In the genomic region with DNA sequence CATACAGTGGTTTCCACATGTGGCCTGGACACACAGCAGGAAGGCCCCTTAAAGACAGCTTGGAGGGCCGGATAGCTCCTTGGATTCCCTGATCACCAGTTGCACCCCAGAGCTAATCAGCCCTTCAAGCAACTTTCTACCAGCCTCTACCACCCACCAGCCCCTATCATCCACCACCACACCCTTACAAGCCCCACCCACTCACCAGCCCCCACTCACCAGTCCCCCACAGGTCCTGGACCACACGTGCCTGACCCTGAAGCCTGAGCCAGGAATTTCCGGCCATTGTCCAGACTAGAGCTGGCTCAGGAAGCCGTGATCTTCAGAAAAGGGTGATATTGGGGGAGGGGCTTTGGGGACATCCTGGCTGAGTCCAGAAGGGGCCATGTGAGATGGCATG, we compare ENCODE assay signal across 11 mouse cellular contexts. TPM values are rescaled to one million over a fixed set of nuclear protein-coding genes. Genes with fewer than 3 reads are reported as not detected.
A peak's percentile ranks its signal among the peaks of the same experiment; 100 is the strongest.
DNase-seq lines count a peak whose midpoint lies in the region; ATAC-seq and TF ChIP-seq lines count a peak whose summit lies in the region.
"Had no signal": no experiment of that assay in that cellular context is flagged by ENCODE, and none has a peak within 500 bp of the region (broad histone marks: within the 10 kb centered on the region; RNA-seq: fewer than 3 reads in every experiment).

No protein-coding gene starts in this region.

- peak overlapping the region; percentile 19 for H3K4me2 ChIP-seq in heart, embryonic 12.5 days
- H3K4me2 ChIP-seq in forebrain, embryonic 13.5 days: no peak overlapping the region
- H3K4me2 ChIP-seq in midbrain, postnatal 0 days (ENCODE audit: low read depth, low read length, poor library complexity, severe bottlenecking): no peak overlapping the region
- H3K4me2 ChIP-seq: neural tube, embryonic 12.5 days had no signal

- H3K4me3 ChIP-seq in layer of hippocampus, adult 2 months: no peak overlapping the region
- H3K4me3 ChIP-seq in heart, embryonic 12.5 days: no peak overlapping the region
- no peak overlapping the region for H3K4me3 ChIP-seq in forebrain, embryonic 13.5 days
- no peak overlapping the region for H3K4me3 ChIP-seq in midbrain, postnatal 0 days (ENCODE audit: low read depth, low read length)
- H3K4me3 ChIP-seq: neural tube, embryonic 12.5 days had no signal

- peak overlapping the region; percentile 12; the same call in 1 of the 2 replicates for H3K27ac ChIP-seq in layer of hippocampus, adult 2 months
- H3K27ac ChIP-seq in heart, embryonic 12.5 days (ENCODE audit: poor library complexity, severe bottlenecking): peak overlapping the region; percentile 81
- H3K27ac ChIP-seq in forebrain, embryonic 13.5 days: no peak overlapping the region
- H3K27ac ChIP-seq in midbrain, postnatal 0 days (ENCODE audit: low read depth, low read length): no peak overlapping the region
- H3K27ac ChIP-seq: neural tube, embryonic 12.5 days had no signal

- no peak for DNase-seq in layer of hippocampus, adult 2 months (ENCODE audit: low spot score in 2 of 2)
- DNase-seq in layer of hippocampus, adult 9-10 months (ENCODE audit: low spot score): no peak
- peak; percentile 78 to 91 for DNase-seq in kidney, postnatal 25 days
- peak; percentile 82 to 90 for DNase-seq in lung, postnatal 4 days
- no peak for DNase-seq in thymus, postnatal 25 days
- DNase-seq in midbrain, postnatal 0 days (ENCODE audit: low spot score): no peak

- no peak overlapping the region for H3K9ac ChIP-seq in heart, embryonic 12.5 days
- no peak overlapping the region for H3K9ac ChIP-seq in forebrain, embryonic 13.5 days
- H3K9ac ChIP-seq in midbrain, postnatal 0 days (replicated peaks; ENCODE audit: low read length, poor library complexity, severe bottlenecking): no peak overlapping the region
- H3K9ac ChIP-seq: neural tube, embryonic 12.5 days had no signal

- ATAC-seq in heart, embryonic 12.5 days (ENCODE audit: insufficient number of reproducible peaks, low FRiP score): peak; percentile 56
- no peak for ATAC-seq in forebrain, embryonic 13.5 days
- ATAC-seq in midbrain, postnatal 0 days (ENCODE audit: low FRiP score): no peak

- WGBS in heart, embryonic 12.5 days: 26% methylated on average over 4 of the region's 4 CpGs
- 61% methylated on average over 4 of the region's 4 CpGs for WGBS in forebrain, embryonic 13.5 days
- 51% methylated on average over 4 of the region's 4 CpGs for WGBS in midbrain, postnatal 0 days

- H3K4me1 ChIP-seq in heart, embryonic 12.5 days (replicated peaks): peaks cover 92% of the 10 kb centered on the region
- peaks cover 21% of the 10 kb centered on the region for H3K4me1 ChIP-seq in forebrain, embryonic 13.5 days
- no peaks in the 10 kb centered on the region for H3K4me1 ChIP-seq in midbrain, postnatal 0 days (ENCODE audit: insufficient read depth, low read length)

- H3K27me3 ChIP-seq in heart, embryonic 12.5 days (replicated peaks): no peaks in the 10 kb centered on the region
- H3K27me3 ChIP-seq in forebrain, embryonic 13.5 days: no peaks in the 10 kb centered on the region
- H3K27me3 ChIP-seq in midbrain, postnatal 0 days (ENCODE audit: insufficient read depth, low read length): no peaks in the 10 kb centered on the region
- H3K27me3 ChIP-seq: neural tube, embryonic 12.5 days had no signal

- no peaks in the 10 kb centered on the region for H3K36me3 ChIP-seq in heart, embryonic 12.5 days
- no peaks in the 10 kb centered on the region for H3K36me3 ChIP-seq in forebrain, embryonic 13.5 days (ENCODE audit: poor library complexity, severe bottlenecking)
- H3K36me3 ChIP-seq in midbrain, postnatal 0 days (ENCODE audit: insufficient read depth, low read length): no peaks in the 10 kb centered on the region
- H3K36me3 ChIP-seq: neural tube, embryonic 12.5 days had no signal

- no peaks in the 10 kb centered on the region for H3K9me3 ChIP-seq in heart, embryonic 12.5 days (replicated peaks)
- no peaks in the 10 kb centered on the region for H3K9me3 ChIP-seq in forebrain, embryonic 13.5 days (replicated peaks)
- H3K9me3 ChIP-seq in midbrain, postnatal 0 days (ENCODE audit: low read length): no peaks in the 10 kb centered on the region
- H3K9me3 ChIP-seq: neural tube, embryonic 12.5 days had no signal

- TF ChIP-seq CTCF in layer of hippocampus, adult 2 months (conservative IDR thresholded peaks at IDR 0.05): no peak
- no peak for TF ChIP-seq CTCF in midbrain, postnatal 0 days (IDR thresholded peaks at IDR 0.05)

RNA-seq across cellular contexts. Expression of a gene that starts 3.9 kb away (rescaled TPM):
- total RNA-seq in layer of hippocampus, adult 2 months (2021): 10 to 100 TPM; 72.2 to 74.3 TPM
- polyA plus RNA-seq in heart, embryonic 12.5 days (2016; fragmentation: Nextera tagmentation; extraction: Ambion mirVana): 139 and 146 TPM in 2 replicates
- 50.2 and 55.8 TPM in 2 replicates for polyA plus RNA-seq in forebrain, embryonic 13.5 days (2015; fragmentation: Nextera tagmentation; extraction: Ambion mirVana)
- 69.9 and 83.0 TPM in 2 replicates for total RNA-seq in midbrain, postnatal 0 days (2014; rRNA removed)
- 63.2 and 70.9 TPM in 2 replicates for polyA plus RNA-seq in midbrain, postnatal 0 days (2015; fragmentation: Nextera tagmentation; extraction: Ambion mirVana)

RNA-seq across cellular contexts. Expression of a gene that starts 10.6 kb away (rescaled TPM):
- not detected for total RNA-seq in layer of hippocampus, adult 2 months (2021)
- 0.28 TPM in 1 of 2 replicates, not detected in the other for polyA plus RNA-seq in heart, embryonic 12.5 days (2016; fragmentation: Nextera tagmentation; extraction: Ambion mirVana)
- not detected in 2 replicates for polyA plus RNA-seq in forebrain, embryonic 13.5 days (2015; fragmentation: Nextera tagmentation; extraction: Ambion mirVana)
- total RNA-seq in midbrain, postnatal 0 days (2014; rRNA removed): not detected in 2 replicates
- 0.25 TPM in 1 of 2 replicates, not detected in the other for polyA plus RNA-seq in midbrain, postnatal 0 days (2015; fragmentation: Nextera tagmentation; extraction: Ambion mirVana)
- total RNA-seq: ES-E14 had no signal
- polyA plus RNA-seq: large intestine, adult 2 months; neural tube, embryonic 12.5 days had no signal

RNA-seq across cellular contexts. Expression of a gene that starts 28.4 kb away (rescaled TPM):
- 1 to 10 TPM; 1.6 to 2.5 TPM for total RNA-seq in layer of hippocampus, adult 2 months (2021)
- 18.4 and 23.2 TPM in 2 replicates for polyA plus RNA-seq in heart, embryonic 12.5 days (2016; fragmentation: Nextera tagmentation; extraction: Ambion mirVana)
- polyA plus RNA-seq in forebrain, embryonic 13.5 days (2015; fragmentation: Nextera tagmentation; extraction: Ambion mirVana): 2.5 and 3.6 TPM in 2 replicates
- total RNA-seq in midbrain, postnatal 0 days (2014; rRNA removed): 6.4 and 8.4 TPM in 2 replicates
- polyA plus RNA-seq in midbrain, postnatal 0 days (2015; fragmentation: Nextera tagmentation; extraction: Ambion mirVana): 5.0 and 6.3 TPM in 2 replicates

RNA-seq across cellular contexts. Expression of a gene that starts 52.4 kb away (rescaled TPM):
- total RNA-seq in layer of hippocampus, adult 2 months (2021): 10 to 100 TPM; 70.3 to 72.6 TPM
- 16.4 and 17.3 TPM in 2 replicates for polyA plus RNA-seq in heart, embryonic 12.5 days (2016; fragmentation: Nextera tagmentation; extraction: Ambion mirVana)
- polyA plus RNA-seq in forebrain, embryonic 13.5 days (2015; fragmentation: Nextera tagmentation; extraction: Ambion mirVana): 81.9 and 89.4 TPM in 2 replicates
- total RNA-seq in midbrain, postnatal 0 days (2014; rRNA removed): 237 and 261 TPM in 2 replicates
- 155 and 162 TPM in 2 replicates for polyA plus RNA-seq in midbrain, postnatal 0 days (2015; fragmentation: Nextera tagmentation; extraction: Ambion mirVana)

RNA-seq across cellular contexts. Expression of a gene that starts 59.4 kb away (rescaled TPM):
- total RNA-seq in layer of hippocampus, adult 2 months (2021): 10 to 100 TPM; 32.7 to 35.7 TPM
- polyA plus RNA-seq in heart, embryonic 12.5 days (2016; fragmentation: Nextera tagmentation; extraction: Ambion mirVana): 20.4 TPM in 2 replicates
- polyA plus RNA-seq in forebrain, embryonic 13.5 days (2015; fragmentation: Nextera tagmentation; extraction: Ambion mirVana): 28.1 and 32.8 TPM in 2 replicates
- 48.9 and 65.8 TPM in 2 replicates for total RNA-seq in midbrain, postnatal 0 days (2014; rRNA removed)
- 6.8 and 7.6 TPM in 2 replicates for polyA plus RNA-seq in midbrain, postnatal 0 days (2015; fragmentation: Nextera tagmentation; extraction: Ambion mirVana)

Comparison
In these comparisons a context has a peak if more than half of its experiments do, and no peak if none do; other contexts are left out.
1. DNase-seq: peak in kidney, postnatal 25 days (2 of 2) and lung, postnatal 4 days (2 of 2); none in layer of hippocampus, adult 2 months (0 of 2), layer of hippocampus, adult 9-10 months (single experiment), thymus, postnatal 25 days (single experiment) and midbrain, postnatal 0 days (single experiment).
2. H3K27ac ChIP-seq: peak in layer of hippocampus, adult 2 months (single experiment) and heart, embryonic 12.5 days (single experiment); none in forebrain, embryonic 13.5 days (single experiment) and midbrain, postnatal 0 days (single experiment).